Mouse (Mus musculus) cerebellum, postnatal 4 days (tissue): Measurements from ENCODE around the gene Pm20d2.

ENCODE experiments used
- DNase-seq, 2 experiments: peaks; one replicate each; pipeline ENCODE4 v3.0.0; 2022; ENCODE audit warnings: low spot score in 2 of 2, mixed read lengths in 1 of 2

Pm20d2 gene

DNA sequence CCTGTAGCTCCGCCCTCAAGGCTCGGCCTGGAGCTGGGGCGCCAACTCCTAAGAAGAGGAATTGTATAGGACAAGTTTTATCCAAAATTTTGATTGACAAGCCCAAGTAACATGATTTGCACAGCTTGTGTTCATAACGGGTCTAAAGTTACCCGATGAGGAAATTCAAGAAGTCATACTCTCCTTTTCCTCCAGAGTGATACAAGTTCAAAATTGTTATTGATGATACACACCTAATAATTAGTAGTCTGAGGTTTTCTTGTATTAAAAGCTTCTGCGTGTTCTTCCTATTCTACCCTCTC lies at the start of gene Pm20d2:
Gene Pm20d2 (minus strand): TSS at position 3 of the 302 bp plus-strand sequence.
- DNase-seq, result no peak

DNA sequence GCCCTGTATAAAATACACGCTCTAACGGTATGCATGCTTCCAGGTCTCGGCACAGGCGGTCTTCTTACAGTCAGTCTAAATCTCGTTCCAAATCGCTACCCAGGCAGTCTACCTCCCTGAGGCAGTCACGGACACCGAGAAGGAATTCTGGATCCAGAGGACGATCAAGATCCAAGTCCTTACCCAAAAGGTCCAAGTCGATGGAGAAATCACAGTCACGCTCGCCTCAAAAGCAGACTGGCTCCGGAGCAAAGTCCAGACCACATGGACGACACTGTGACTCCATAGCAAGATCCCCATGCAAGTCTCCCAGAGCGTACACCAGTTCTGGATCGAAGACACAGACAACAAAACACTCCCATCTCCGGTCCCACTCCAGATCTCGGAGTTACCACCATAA lies 41.3 kb upstream of the Pm20d2 start:
- DNase-seq, result no peak

DNA sequence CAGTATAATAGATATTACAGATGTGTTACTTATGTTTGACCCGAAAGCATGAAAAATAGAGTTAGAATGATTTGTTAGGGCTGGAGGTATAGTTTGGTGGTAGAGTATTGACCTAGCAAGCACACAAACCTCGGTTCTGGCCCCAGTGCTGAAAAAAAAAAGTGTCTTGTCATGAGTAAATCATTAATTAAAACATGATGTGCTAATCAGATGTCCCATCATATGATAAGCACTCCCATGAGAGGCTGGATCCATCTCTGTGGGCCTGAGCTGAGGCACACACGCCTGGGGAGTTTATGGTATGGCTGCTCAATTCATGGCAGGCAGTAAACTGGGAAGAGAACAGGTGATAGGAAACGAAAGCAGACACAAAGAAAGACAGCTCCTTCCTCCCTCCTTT lies 40.1 kb upstream of the Pm20d2 start:
- DNase-seq, result no peak

DNA sequence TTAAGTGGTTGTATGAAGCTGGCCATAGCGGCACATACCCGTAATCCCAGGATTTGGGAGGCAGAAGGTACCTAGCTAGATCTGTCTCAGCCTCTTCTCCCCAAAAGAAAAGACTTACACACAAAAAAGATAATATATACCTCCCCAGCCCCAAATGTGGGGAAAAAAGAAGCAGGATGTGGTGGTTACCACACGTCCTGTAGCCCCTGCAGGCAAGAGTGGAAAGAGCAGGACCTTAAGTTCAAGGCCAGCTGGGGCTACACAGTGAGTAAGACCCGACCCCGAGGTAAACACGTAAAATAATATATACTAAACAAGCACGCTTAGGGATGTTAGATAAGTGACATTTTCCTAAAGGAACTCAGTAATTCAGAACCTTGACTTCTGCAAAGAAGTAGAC lies 37.6 kb upstream of the Pm20d2 start:
- DNase-seq, result no peak

DNA sequence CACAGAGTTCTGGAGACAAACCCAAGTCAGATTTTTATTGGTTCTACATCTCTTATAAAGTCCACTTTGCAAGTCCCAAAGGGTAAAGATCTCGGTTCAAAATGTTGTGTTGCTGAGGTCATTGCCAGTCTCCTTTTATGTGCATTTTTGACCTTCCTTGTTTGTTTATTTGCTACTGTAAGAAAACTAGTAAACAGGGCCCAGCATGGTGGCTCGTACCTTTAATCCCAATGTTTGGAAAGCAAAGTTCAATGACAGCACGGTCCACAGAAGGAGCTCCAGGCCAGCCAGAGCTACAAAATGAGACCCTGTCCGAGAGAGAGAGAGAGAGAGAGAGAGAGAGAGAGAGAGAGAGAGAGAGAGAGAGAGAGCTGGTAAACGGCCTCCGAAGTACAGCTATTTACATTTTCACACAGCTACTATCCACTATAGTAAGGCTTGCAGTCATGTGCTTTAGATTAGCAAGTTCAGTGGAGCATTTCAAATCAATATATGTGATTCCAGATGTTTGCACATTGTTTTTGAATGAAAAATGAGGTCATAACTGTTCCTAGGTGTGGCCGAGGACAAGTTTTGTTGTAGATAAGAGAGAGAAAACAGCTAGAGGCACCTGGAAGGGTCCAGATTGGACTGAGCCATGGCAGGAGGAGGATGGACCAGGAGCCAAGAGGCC lies 34.6 kb upstream of the Pm20d2 start:
- no peak for DNase-seq

DNA sequence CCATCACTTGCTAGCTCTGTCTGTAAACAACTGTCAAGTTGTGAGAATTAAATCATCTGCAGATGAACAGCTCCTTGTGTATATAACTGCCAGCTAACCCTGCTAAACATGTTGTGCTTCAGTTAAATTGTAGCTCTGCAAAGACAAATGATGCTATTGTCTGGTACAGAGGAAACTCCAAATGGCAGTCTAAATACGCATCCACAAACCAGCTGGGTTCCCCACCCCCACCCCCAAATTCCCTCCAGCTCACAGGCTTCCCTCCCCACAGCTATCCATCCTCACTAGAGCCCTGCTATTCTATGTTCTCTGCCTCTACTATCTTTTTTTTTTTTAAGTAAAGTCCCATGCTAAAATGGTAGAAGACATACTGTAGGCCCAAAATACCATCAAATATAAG lies 32.3 kb upstream of the Pm20d2 start:
- DNase-seq, result no peak

DNA sequence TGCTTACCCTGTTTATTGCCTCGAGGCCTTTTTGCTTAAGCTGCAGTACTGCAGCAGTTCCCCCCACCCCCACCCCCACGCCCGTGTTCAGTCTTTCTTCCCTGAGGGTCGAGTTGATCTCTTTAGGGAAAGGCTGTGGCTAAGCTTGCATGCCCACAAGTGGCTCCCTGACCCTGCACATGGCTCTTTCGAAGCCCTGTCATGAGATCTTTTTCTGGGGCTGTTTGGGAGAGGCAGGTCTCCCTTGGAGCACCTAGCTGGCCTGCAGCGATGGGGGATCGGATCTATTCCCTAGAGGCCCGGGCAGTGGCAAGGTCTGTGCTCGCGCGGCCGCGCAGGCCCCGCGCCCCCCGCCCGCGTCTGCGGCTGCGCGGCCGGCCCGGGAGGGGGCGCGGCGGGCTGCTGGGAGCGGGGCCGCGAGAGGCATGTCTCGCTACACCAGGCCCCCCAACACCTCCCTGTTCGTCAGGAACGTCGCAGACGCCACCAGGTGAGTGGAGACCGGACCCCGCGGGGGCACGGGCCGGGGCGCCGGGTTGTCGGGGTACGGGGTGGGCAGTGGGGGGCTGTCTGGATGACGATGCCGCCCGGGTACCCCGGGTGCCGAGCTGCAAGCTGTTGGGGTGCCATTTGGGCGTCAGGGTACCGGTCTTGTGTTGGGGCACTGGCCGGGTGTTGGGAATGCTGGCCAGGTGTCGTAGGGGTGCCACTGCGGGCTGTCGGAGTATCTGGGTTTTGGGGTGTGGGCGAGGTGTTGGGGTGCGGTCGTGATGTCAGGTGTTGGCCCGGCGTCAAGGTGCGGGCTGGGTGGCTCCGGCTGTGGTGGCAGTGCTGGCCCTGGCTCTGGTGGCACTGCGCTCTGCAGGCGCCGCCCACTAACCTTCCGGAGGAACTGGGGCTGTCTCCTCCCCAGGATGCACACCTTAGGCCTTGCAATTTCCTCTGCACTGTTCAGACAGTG lies 19.6 kb upstream of the Pm20d2 start, which contains the start of gene Srsf12:
Gene Srsf12 (plus strand): TSS at position 111 of the 961 bp plus-strand sequence.
- DNase-seq, result peak; percentile 30 to 33

DNA sequence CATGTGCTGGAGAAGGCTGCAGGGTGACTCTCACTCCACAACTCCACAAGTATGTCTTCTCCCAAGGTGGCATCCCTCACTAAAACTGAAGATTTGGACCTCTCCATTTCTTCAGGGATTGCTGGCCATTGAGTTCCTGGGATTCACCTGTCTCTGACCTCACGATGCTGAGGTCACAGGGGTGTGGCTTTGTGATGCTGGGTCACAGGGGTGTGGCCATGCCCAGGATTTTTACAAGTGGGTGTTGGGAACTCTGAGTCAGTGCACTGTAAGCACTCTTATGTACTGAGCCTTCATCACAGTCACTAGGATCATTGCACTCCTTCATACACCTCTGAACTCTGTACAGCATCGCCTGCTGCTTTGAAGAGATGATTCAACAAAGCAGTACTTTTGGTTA lies 18.0 kb upstream of the Pm20d2 start:
- no peak for DNase-seq

DNA sequence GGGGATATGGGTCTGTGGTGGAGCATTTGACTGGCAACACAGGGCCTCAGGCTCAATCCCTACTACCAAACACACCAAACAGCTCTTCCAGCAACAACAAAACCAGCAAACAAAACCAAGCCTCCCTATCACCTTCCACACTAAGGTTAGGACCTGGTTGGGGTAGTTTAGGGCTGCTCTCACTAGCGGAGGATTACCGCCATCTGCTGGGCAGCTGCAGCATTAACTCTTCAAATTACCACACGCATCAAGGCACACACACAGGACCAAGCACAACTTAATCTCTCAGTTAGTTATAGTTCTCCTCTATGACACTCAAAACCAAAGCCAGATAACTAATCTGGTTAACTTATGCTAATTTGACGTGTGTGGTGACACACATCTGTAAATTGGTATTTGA lies 15.1 kb upstream of the Pm20d2 start:
- DNase-seq, result peak in 1 of 2 experiments; percentile 59

DNA sequence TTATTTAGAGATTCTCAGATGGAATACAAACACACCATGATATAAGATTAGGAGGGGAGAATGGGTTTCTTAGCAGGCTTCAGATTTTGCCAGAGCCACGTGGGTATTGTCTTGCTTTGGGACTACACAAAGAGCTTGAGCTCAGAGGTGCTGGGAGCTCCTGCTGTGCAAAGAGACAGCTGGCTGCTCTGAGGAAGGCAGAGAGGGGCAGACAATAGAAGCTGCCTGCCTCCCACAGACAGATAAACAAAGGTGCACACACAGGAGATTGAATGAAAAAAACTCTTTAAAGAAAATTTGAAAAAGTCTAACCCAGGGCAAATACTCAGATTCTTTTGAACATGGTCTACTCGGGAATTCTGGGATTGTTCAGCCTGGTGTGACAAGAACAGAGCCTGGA lies 8.6 kb upstream of the Pm20d2 start:
- DNase-seq, result no peak

DNA sequence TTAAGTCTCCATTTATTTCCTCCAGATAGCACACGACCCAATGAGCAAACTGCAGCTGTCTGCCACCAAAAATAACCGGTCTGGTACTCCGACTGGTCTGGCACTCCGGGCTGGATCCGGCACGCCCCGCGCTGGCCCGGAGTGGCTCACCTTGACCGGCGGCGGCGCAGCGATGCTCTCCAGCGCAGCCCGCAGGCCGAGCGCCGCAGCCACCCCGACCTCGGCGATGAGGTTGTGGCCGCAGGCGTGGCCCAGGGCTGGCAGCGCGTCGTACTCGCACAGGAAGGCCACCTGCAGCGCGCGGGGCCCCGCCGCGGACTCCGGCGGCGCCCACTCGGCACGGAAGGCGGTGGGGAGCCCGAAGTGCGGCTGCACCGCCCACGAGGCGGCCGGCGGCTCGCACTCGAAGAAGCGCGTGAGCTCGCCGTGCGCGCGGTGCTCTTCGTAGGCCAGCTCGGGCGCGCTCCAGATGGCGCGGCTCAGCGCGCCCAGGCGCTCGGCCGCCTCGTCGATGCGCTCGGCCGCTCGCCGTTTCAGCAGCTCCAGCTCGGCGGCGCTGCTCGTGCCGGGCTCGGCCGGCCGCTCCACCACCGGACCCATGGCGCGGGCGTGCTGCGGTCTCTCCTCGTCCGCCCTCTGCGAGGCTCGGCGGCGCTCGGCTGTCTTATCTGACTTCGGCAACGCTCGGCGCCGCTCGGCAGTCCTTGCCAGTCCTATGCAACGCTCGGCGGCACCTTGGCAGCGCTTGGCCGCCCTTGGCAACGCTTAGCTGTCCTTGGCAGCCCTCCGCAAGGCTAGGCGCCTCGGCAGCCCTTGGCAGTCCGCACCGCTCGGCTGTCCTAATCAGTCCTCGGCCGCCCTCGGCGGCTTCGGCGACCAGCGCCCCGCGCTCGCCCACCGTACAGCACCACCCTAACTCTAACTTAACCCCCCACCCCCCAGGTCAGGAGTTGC lies 479 bp downstream of the Pm20d2 start:
- DNase-seq, result peak; percentile 92 to 99

DNA sequence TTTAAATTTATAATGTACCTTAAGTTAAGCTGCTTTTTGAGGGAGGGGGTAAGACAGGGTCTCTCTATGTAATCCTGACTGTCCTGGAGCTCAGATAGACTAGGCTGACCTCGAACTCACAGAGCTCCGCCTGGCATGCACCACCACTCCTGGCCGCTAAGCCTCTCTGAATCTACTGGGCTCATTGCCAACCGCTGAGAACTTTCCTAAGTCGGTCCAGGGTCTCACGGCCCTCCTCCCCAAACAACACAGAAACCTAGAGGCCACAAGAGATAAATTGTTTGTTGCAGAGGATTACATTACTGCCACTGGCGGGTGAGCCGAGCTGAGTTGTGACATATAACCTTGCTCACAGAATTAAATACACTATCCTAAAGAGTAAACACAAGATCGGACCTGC lies 1.4 kb downstream of the Pm20d2 start:
- DNase-seq, result peak in 1 of 2 experiments; percentile 60

DNA sequence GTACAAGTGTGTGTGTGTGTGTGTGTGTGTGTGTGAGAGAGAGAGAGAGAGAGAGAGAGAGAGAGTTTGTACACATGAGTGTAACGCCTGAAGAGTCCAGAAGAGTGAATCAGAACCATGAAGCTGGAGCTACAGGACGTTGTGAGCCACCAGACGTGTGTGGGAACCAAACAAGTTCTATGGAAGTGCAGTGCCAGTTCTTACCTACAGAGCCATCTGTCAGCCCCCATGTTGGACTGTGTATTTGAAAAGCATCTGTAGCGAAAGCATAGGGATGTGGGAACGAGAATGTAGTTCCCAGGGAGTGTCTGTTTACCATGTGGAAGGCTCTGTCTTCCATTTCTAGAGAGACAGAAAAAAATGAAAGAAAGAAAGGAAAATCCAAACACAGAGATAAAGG lies 6.1 kb downstream of the Pm20d2 start:
- DNase-seq, result no peak

DNA sequence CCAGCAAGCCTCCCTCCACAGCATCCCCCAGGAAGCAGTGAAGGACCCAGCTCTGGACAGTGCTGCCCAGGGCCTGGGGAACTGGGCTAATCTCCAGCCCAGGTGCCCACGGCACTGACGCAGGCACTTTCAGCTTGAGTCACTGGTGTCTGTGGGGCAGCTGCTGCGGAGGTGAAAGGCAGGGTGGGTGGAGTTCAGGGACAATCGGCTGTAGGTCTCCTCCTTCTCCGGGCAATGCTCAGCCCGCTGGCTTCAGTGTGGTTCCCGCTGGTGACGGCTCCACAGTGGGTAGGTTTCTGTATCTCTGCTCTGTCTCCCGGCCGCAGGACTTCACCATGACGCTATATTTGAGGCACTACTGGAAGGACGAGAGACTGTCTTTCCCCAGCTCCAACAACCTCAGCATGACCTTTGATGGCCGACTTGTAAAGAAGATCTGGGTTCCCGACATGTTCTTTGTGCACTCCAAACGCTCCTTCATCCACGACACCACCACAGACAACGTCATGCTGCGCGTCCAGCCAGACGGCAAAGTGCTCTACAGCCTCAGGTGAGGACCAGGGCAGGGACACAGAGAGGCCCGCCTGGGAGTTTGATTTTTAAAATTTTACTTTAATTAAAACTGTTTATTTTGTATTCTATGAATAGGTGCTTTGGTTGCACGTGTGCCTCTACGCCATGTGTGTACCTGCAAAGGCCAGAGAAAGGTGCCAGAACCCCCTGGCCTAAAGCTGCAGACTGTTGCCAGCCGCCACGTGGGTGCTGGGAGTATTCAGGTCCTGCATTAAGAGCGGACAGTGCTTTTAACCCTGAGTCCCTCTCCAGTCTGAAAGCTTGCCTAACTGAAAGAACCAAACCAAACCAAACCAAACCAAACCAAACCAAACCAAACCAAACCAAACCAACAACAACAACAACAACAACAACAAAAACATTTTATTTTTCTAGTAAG lies 37.2 kb downstream of the Pm20d2 start:
- DNase-seq, result no peak

DNA sequence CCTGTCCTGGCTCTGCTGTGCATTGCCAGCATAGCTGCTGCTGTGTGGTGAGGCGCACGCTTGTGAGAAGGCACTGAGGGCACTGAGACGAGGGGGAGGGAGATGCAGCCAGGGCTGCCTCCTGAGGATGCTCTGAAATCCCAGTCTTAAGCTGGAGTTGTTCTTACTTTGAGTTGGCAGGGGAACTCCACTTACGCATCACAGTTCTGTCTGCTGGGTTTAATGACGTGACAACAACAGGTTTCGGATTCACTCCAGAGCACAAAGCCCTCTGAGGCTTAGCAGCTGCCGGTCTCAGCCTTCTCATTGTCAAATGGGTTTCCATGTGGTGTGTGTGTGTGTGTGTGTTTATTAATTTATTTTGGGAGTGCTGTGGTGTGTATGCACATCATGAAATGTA lies 40.4 kb downstream of the Pm20d2 start:
- DNase-seq, result no peak

DNA sequence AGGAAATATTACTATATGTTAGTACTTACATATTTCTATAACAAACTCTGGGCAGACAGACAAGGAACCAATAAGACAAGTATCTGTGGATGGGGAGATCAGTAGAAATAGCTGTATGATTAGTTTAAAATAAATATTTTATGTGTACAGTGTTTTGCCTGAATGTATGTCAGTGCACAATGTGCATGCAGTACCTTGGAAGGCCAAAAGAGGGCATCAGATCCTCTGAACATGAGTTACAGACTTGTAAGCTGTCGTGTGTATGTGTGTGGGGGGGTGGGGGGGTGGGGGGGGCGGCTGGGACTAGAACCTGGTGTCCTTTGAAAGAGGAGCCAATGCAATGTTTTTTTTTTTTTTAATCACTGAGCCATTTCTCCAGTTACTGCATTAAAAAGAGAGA lies 41.7 kb downstream of the Pm20d2 start:
- DNase-seq, result peak in 1 of 2 experiments; percentile 54

DNA sequence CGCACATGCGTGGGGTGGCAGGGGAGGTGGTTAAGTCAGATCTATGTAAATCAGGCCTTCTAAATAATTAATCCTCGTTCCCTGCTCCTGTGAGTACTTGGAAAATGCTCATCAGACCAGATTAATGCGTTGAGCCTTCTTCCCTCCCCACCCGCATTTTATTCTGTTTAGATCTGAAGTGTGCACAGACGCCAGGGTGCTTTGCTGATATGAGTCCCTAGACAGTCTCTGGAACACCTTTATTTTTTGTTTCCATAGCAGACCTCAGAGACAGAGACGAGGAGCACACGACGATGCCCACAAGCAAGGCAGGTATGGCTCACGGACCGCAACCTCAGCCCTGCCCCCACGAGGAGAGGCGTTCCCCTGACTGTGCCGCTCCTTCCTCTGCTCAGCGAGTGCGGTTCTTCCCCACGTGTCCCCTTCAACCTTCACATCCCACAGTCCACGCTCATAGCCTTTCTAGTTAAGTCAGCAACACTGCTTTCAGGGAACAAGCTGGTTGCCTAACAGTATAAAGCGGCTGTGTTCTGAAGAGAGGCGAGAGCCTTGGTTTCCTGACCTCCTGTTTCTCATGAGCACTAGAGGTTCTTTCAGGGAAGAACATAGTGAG lies 42.8 kb downstream of the Pm20d2 start:
- DNase-seq, result no peak

DNA sequence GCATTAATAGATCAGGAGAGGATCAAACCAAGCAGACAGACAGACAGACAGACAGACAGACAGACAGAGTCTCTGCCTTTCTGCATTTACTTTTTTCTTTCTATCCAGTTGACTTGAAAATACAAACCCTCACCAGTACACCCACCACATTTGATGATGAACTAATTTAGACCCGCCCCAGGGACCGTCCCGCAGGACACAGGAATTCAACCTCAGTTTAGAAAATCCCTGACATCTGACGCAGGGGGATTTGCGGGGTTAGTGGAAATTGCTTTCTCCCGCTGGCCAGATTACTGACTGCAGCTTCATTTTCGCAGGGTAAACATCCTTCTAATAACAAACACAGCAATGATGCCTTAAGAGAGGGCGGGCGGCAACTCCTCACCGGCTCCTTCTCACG lies 57.3 kb downstream of the Pm20d2 start, which contains the start of gene Gabrr1:
Gene Gabrr1 (plus strand): TSS at position 301 of the 400 bp plus-strand sequence.
- DNase-seq, result no peak

DNA sequence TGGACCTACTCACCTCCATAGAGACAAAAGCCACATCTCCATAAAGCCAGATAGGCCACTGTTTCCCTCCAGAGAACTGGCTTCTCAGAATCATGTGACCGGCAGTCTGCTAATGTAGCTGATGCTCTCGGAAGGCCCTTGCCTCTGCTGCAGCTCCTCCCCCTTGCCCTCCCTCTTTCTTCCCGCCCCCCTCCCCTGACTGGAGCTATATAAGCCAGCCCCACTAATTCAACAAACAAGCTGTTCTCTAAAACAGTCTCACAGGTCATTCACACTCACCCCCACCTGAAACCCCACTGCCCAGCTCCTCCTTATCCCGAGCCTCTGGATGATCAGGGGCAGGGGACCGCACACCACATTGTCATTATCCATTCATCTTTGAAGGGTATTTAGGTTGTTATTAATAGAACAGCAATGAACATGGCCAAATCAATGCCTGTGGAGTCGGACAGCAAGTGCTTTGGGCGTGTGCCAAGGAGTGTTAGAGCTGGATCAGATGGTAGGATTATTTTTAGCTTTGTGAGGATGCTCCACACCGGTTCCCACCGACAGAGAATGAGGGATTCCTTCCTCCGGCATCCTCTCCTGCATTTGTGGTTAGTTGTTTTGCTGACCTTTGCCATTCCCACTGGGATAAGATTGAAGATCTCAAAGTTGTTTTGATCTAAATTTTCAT lies 64.0 kb downstream of the Pm20d2 start:
- peak in 1 of 2 experiments; percentile 37 for DNase-seq

DNA sequence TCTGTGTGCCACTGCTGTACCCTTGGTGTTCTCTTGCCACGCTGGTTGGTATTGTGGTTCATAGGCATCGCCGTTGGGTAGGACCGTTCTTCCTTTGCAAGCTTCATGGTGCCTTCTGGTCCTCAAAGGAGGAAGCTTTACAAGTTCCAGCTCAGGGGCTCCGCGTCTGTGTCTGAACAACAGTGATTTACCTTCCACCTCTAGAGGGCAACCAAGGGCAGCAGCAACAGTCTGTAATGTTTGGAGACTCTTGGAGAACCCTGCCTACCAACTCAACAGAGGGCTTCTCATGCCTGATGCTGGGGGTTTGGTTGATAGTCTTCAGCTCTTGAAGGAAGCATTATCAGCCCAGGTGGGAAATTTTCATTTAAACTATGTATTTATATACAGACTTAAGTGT lies 65.0 kb downstream of the Pm20d2 start:
- peak in 1 of 2 experiments; percentile 36 for DNase-seq
